In genomic region chr19:46623194-46623667, GRCm38 (mm10) we compare ENCODE assay signal across 8 mouse cellular contexts. TPM values are rescaled to one million over a fixed set of nuclear protein-coding genes. Genes with fewer than 3 reads are reported as not detected.
DNase-seq lines count a peak whose midpoint lies in the region; ATAC-seq and TF ChIP-seq lines count a peak whose summit lies in the region.

No protein-coding gene starts in this region.

- TF ChIP-seq EP300 in lung, postnatal 0 days (IDR thresholded peaks at IDR 0.05): no peak

- no peaks in the 10 kb centered on the region for H3K27me3 ChIP-seq in forebrain, postnatal 0 days (ENCODE audit: insufficient read depth, low read length)
- no peaks in the 10 kb centered on the region for H3K27me3 ChIP-seq in intestine, embryonic 14.5 days (replicated peaks; ENCODE audit: control insufficient read depth, insufficient read depth, low read length)
- H3K27me3 ChIP-seq in lung, postnatal 0 days (replicated peaks; ENCODE audit: insufficient read depth, low read length): no peaks in the 10 kb centered on the region
- H3K27me3 ChIP-seq in stomach, embryonic 16.5 days (ENCODE audit: control insufficient read depth, insufficient read depth, low read length): no peaks in the 10 kb centered on the region

- 0 out of 2 replicates have a peak overlapping the region, but pooled peaks have one; percentile 15 for H3K27ac ChIP-seq in forebrain, postnatal 0 days (ENCODE audit: low read depth, low read length)
- peak overlapping the region; percentile 82 for H3K27ac ChIP-seq in intestine, embryonic 14.5 days (ENCODE audit: low read depth)
- H3K27ac ChIP-seq in lung, postnatal 0 days (ENCODE audit: low read length): peak overlapping the region; percentile 92
- H3K27ac ChIP-seq in stomach, embryonic 16.5 days (ENCODE audit: low read length): peak overlapping the region; percentile 89

- no peaks in the 10 kb centered on the region for H3K9me3 ChIP-seq in forebrain, postnatal 0 days (ENCODE audit: low read length)
- no peaks in the 10 kb centered on the region for H3K9me3 ChIP-seq in intestine, embryonic 14.5 days (ENCODE audit: control insufficient read depth, low read length)
- H3K9me3 ChIP-seq in lung, postnatal 0 days (ENCODE audit: low read length): no peaks in the 10 kb centered on the region
- H3K9me3 ChIP-seq in stomach, embryonic 16.5 days (replicated peaks; ENCODE audit: control insufficient read depth, low read length): no peaks in the 10 kb centered on the region

- peak; percentile 63 for DNase-seq in embryo, embryonic 9.5 days (ENCODE audit: extremely low spot score)
- no peak for DNase-seq in forebrain, postnatal 0 days
- DNase-seq in intestine, embryonic 14.5 days (ENCODE audit: low spot score): peak; percentile 73
- peak; percentile 94 for DNase-seq in lung, postnatal 0 days (ENCODE audit: low spot score)
- DNase-seq in urinary bladder, postnatal 4 days (ENCODE audit: low spot score in 2 of 2): no peak
- no peak for DNase-seq in thymus, postnatal 10 days (ENCODE audit: low spot score in 2 of 2)

- 9% methylated on average over 16 of the region's 16 CpGs for WGBS in forebrain, postnatal 0 days
- 2% methylated on average over 16 of the region's 16 CpGs for WGBS in intestine, embryonic 14.5 days
- WGBS in lung, postnatal 0 days: 2% methylated on average over 15 of the region's 16 CpGs
- WGBS in stomach, embryonic 16.5 days: 5% methylated on average over 16 of the region's 16 CpGs

- H3K9ac ChIP-seq in forebrain, postnatal 0 days: peak overlapping the region; percentile 3; the same call in 1 of the 2 replicates
- H3K9ac ChIP-seq in intestine, embryonic 14.5 days (ENCODE audit: low read length): peak overlapping the region; percentile 48
- peak overlapping the region; percentile 54 for H3K9ac ChIP-seq in lung, postnatal 0 days (replicated peaks; ENCODE audit: low read depth)
- H3K9ac ChIP-seq in stomach, embryonic 16.5 days (ENCODE audit: low read length): peak overlapping the region; percentile 71

- H3K4me3 ChIP-seq in forebrain, postnatal 0 days (ENCODE audit: low read depth, low read length): no peak overlapping the region
- H3K4me3 ChIP-seq in intestine, embryonic 14.5 days (ENCODE audit: low read depth, low read length): peak overlapping the region; percentile 37
- peak overlapping the region; percentile 38 for H3K4me3 ChIP-seq in lung, postnatal 0 days (ENCODE audit: low read depth, low read length)
- peak overlapping the region; percentile 47 for H3K4me3 ChIP-seq in stomach, embryonic 16.5 days (replicated peaks; ENCODE audit: low read length)

- peak; percentile 59 for ATAC-seq in forebrain, postnatal 0 days
- peak; percentile 61 for ATAC-seq in intestine, embryonic 14.5 days (replicated peaks; ENCODE audit: low FRiP score, low TSS enrichment, low read depth)
- peak; percentile 66 for ATAC-seq in lung, postnatal 0 days
- ATAC-seq in stomach, embryonic 16.5 days (ENCODE audit: insufficient read depth, low FRiP score): peak; percentile 84
- no peak for ATAC-seq in erythroblast, adult 5-6 weeks (replicated peaks; ENCODE audit: low FRiP score, poor library complexity, severe bottlenecking)

- H3K36me3 ChIP-seq in forebrain, postnatal 0 days (ENCODE audit: insufficient read depth): peaks cover 3% of the 10 kb centered on the region; the same call in 1 of the 2 replicates
- peaks cover 6% of the 10 kb centered on the region; the same call in 1 of the 2 replicates for H3K36me3 ChIP-seq in intestine, embryonic 14.5 days (ENCODE audit: control insufficient read depth, insufficient read depth, low read length)
- no peaks in the 10 kb centered on the region for H3K36me3 ChIP-seq in lung, postnatal 0 days (ENCODE audit: insufficient read depth, low read length)
- H3K36me3 ChIP-seq in stomach, embryonic 16.5 days (ENCODE audit: control insufficient read depth, insufficient read depth, low read length): no peaks in the 10 kb centered on the region

- H3K4me1 ChIP-seq in forebrain, postnatal 0 days (ENCODE audit: insufficient read depth): peaks cover 25% of the 10 kb centered on the region; the same call in 1 of the 2 replicates
- H3K4me1 ChIP-seq in intestine, embryonic 14.5 days (replicated peaks; ENCODE audit: control insufficient read depth, insufficient read depth, low read length): peaks cover 60% of the 10 kb centered on the region
- peaks cover 64% of the 10 kb centered on the region for H3K4me1 ChIP-seq in lung, postnatal 0 days (ENCODE audit: insufficient read depth, low read depth, low read length)
- H3K4me1 ChIP-seq in stomach, embryonic 16.5 days (ENCODE audit: control insufficient read depth, insufficient read depth, low read length): peaks cover 62% of the 10 kb centered on the region

- no peak for TF ChIP-seq CTCF in forebrain, postnatal 0 days (IDR thresholded peaks at IDR 0.05; ENCODE audit: low read depth)
- TF ChIP-seq CTCF in lung, postnatal 0 days (IDR thresholded peaks at IDR 0.05): no peak

- peak overlapping the region; percentile 31; the same call in 1 of the 2 replicates for H3K4me2 ChIP-seq in forebrain, postnatal 0 days (ENCODE audit: low read depth)
- peak overlapping the region; percentile 61 for H3K4me2 ChIP-seq in intestine, embryonic 14.5 days (ENCODE audit: low read length)
- H3K4me2 ChIP-seq in lung, postnatal 0 days (replicated peaks; ENCODE audit: low read depth, low read length): peak overlapping the region; percentile 72
- peak overlapping the region; percentile 65 for H3K4me2 ChIP-seq in stomach, embryonic 16.5 days (ENCODE audit: low read depth, low read length)

RNA-seq across cellular contexts. Expression of gene Wbp1l, which starts 24.3 kb away (rescaled TPM):
- 32.6 and 37.0 TPM in 2 replicates for total RNA-seq in forebrain, postnatal 0 days (2014; rRNA removed)
- polyA plus RNA-seq in forebrain, postnatal 0 days (2015; fragmentation: Nextera tagmentation; extraction: Ambion mirVana): 16.4 and 25.4 TPM in 2 replicates
- polyA plus RNA-seq in intestine, embryonic 14.5 days (2014; fragmentation: Nextera tagmentation; extraction: Ambion mirVana): 39.6 and 40.2 TPM in 2 replicates
- 34.6 and 37.4 TPM in 2 replicates for polyA plus RNA-seq in lung, postnatal 0 days (2015; fragmentation: Nextera tagmentation; extraction: Ambion mirVana)
- polyA plus RNA-seq in stomach, embryonic 16.5 days (2015; fragmentation: Nextera tagmentation; extraction: Ambion mirVana): 37.1 and 38.0 TPM in 2 replicates
- total RNA-seq in erythroblast, adult 5-6 weeks (2015; ENCODE audit: low replicate concordance): 5.2 and 7.9 TPM in 2 replicates
- total RNA-seq in erythroblast, adult 5-6 weeks (2017; ENCODE audit: low replicate concordance): 8.2 and 9.8 TPM in 2 replicates

RNA-seq across cellular contexts. Expression of gene Cyp17a1, which starts 49.7 kb away (rescaled TPM):
- total RNA-seq in forebrain, postnatal 0 days (2014; rRNA removed): 0.08 TPM in 1 of 2 replicates, not detected in the other
- polyA plus RNA-seq in forebrain, postnatal 0 days (2015; fragmentation: Nextera tagmentation; extraction: Ambion mirVana): not detected in 2 replicates
- polyA plus RNA-seq in intestine, embryonic 14.5 days (2014; fragmentation: Nextera tagmentation; extraction: Ambion mirVana): 0.23 TPM in 1 of 2 replicates, not detected in the other
- 0.08 and 0.12 TPM in 2 replicates for polyA plus RNA-seq in lung, postnatal 0 days (2015; fragmentation: Nextera tagmentation; extraction: Ambion mirVana)
- 0.09 TPM in 1 of 2 replicates, not detected in the other for polyA plus RNA-seq in stomach, embryonic 16.5 days (2015; fragmentation: Nextera tagmentation; extraction: Ambion mirVana)
- total RNA-seq in erythroblast, adult 5-6 weeks (2015; ENCODE audit: low replicate concordance): not detected in 2 replicates
- total RNA-seq in erythroblast, adult 5-6 weeks (2017; ENCODE audit: low replicate concordance): not detected in 2 replicates

RNA-seq across cellular contexts. Expression of gene Sfxn2, which starts 50.1 kb away (rescaled TPM):
- total RNA-seq in forebrain, postnatal 0 days (2014; rRNA removed): 8.0 and 12.6 TPM in 2 replicates
- polyA plus RNA-seq in forebrain, postnatal 0 days (2015; fragmentation: Nextera tagmentation; extraction: Ambion mirVana): 8.2 and 10.6 TPM in 2 replicates
- 18.2 and 19.2 TPM in 2 replicates for polyA plus RNA-seq in intestine, embryonic 14.5 days (2014; fragmentation: Nextera tagmentation; extraction: Ambion mirVana)
- 18.4 and 19.6 TPM in 2 replicates for polyA plus RNA-seq in lung, postnatal 0 days (2015; fragmentation: Nextera tagmentation; extraction: Ambion mirVana)
- polyA plus RNA-seq in stomach, embryonic 16.5 days (2015; fragmentation: Nextera tagmentation; extraction: Ambion mirVana): 16.6 and 19.3 TPM in 2 replicates
- 1.9 TPM in 2 replicates for total RNA-seq in erythroblast, adult 5-6 weeks (2015; ENCODE audit: low replicate concordance)
- 2.9 and 3.9 TPM in 2 replicates for total RNA-seq in erythroblast, adult 5-6 weeks (2017; ENCODE audit: low replicate concordance)

RNA-seq across cellular contexts. Expression of gene Arl3, which starts 50.2 kb away (rescaled TPM):
- 98.1 and 138 TPM in 2 replicates for total RNA-seq in forebrain, postnatal 0 days (2014; rRNA removed)
- 184 and 202 TPM in 2 replicates for polyA plus RNA-seq in forebrain, postnatal 0 days (2015; fragmentation: Nextera tagmentation; extraction: Ambion mirVana)
- 64.3 and 73.9 TPM in 2 replicates for polyA plus RNA-seq in intestine, embryonic 14.5 days (2014; fragmentation: Nextera tagmentation; extraction: Ambion mirVana)
- polyA plus RNA-seq in lung, postnatal 0 days (2015; fragmentation: Nextera tagmentation; extraction: Ambion mirVana): 52.6 and 70.9 TPM in 2 replicates
- 98.1 and 105 TPM in 2 replicates for polyA plus RNA-seq in stomach, embryonic 16.5 days (2015; fragmentation: Nextera tagmentation; extraction: Ambion mirVana)
- 4.2 and 5.9 TPM in 2 replicates for total RNA-seq in erythroblast, adult 5-6 weeks (2015; ENCODE audit: low replicate concordance)
- total RNA-seq in erythroblast, adult 5-6 weeks (2017; ENCODE audit: low replicate concordance): 3.2 and 4.2 TPM in 2 replicates

Comparison
In these comparisons a context has a peak if more than half of its experiments do, and no peak if none do; other contexts are left out.
1. DNase-seq: peak in embryo, embryonic 9.5 days (single experiment), intestine, embryonic 14.5 days (single experiment) and lung, postnatal 0 days (single experiment); none in forebrain, postnatal 0 days (single experiment), urinary bladder, postnatal 4 days (0 of 2) and thymus, postnatal 10 days (0 of 2).
2. H3K27ac ChIP-seq: peak in every context shown above with its lines; median percentile 92 in lung, postnatal 0 days; 89 in stomach, embryonic 16.5 days; 82 in intestine, embryonic 14.5 days; 15 in forebrain, postnatal 0 days.
3. H3K9ac ChIP-seq: peak in every context shown above with its lines; median percentile 71 in stomach, embryonic 16.5 days; 54 in lung, postnatal 0 days; 48 in intestine, embryonic 14.5 days; 3 in forebrain, postnatal 0 days.
4. Peak in every context shown above with its lines, with median percentiles within 50 percentile points of each other: H3K4me2 ChIP-seq.